Mouse (Mus musculus) lung, postnatal 0 days (tissue): Measurements from ENCODE around the gene St7l. TPM values are rescaled to one million over a fixed set of nuclear protein-coding genes. Genes with fewer than 3 reads are reported as not detected.

ENCODE experiments used
- ATAC-seq: fragments of 200-750 bp; cut with Nextera tagmentation; 2 replicates; pipeline ENCODE4 v1.8.0; 2017; ENCODE audit warnings: moderate library complexity
- DNase-seq: peaks from one replicate; pipeline ENCODE4 v3.0.0-alpha.2; 2016; ENCODE audit warnings: low spot score
- H3K27ac ChIP-seq: fragments of 300-500 bp; sonication (generic); 2 replicates; pipeline ENCODE4 v1.5.1; 2014; ENCODE audit warnings: antibody characterized with exemption, mild to moderate bottlenecking, low read length, mixed read lengths
- H3K27me3 ChIP-seq: fragments of 300-500 bp; sonication (generic); replicated peaks from 2 replicates; pipeline ENCODE4 v1.6.1; 2014; ENCODE audit warnings: low read length, mixed read lengths; ENCODE audit not compliant: insufficient read depth
- H3K36me3 ChIP-seq: fragments of 300-500 bp; sonication (generic); 2 replicates; pipeline ENCODE4 v1.6.1; 2014; ENCODE audit warnings: low read length, mixed read lengths; ENCODE audit not compliant: insufficient read depth
- H3K4me1 ChIP-seq: fragments of 300-500 bp; sonication (generic); 2 replicates; pipeline ENCODE4 v1.6.1; 2014; ENCODE audit warnings: antibody characterized with exemption, low read depth, low read length, mixed read lengths; ENCODE audit not compliant: insufficient read depth
- H3K4me2 ChIP-seq: fragments of 300-500 bp; sonication (generic); replicated peaks from 2 replicates; pipeline ENCODE4 v1.6.1; 2014; ENCODE audit warnings: low read depth, mild to moderate bottlenecking, low read length, moderate library complexity, mixed read lengths
- H3K4me3 ChIP-seq: fragments of 300-500 bp; sonication (generic); 2 replicates; pipeline ENCODE4 v1.5.1; 2014; ENCODE audit warnings: low read depth, low read length
- H3K9ac ChIP-seq: fragments of 300-500 bp; sonication (generic); replicated peaks from 2 replicates; pipeline ENCODE4 v1.6.1; 2014; ENCODE audit warnings: low read depth, mild to moderate bottlenecking
- H3K9me3 ChIP-seq: fragments of 300-500 bp; sonication (generic); 2 replicates; pipeline ENCODE4 v1.6.1; 2016; ENCODE audit warnings: low read length, mixed read lengths
- CTCF ChIP-seq: IDR thresholded peaks from 2 replicates; pipeline ENCODE4 v1.5.1; 2016; ENCODE audit warnings: antibody characterized with exemption, mild to moderate bottlenecking
- EP300 ChIP-seq: IDR thresholded peaks from 2 replicates; pipeline ENCODE4 v1.6.1; 2016; ENCODE audit warnings: antibody characterized with exemption, mild to moderate bottlenecking, control low read depth
- WGBS: fragments of 180-500 bp; shearing (Covaris S2); extraction: QIAGEN DNeasy Blood & Tissue Kit; methylation state at CpG from one replicate; pipeline ENCODE4 v1.1.7; 2014; 5-methylcytosine and 5-hydroxymethylcytosine counted together
- polyA plus RNA-seq: library from polyadenylated mRNA; unstranded; fragments of >200 nt; fragmentation: Nextera tagmentation; extraction: Ambion mirVana; gene quantifications from 2 replicates; pipeline ENCODE4 v1.2.1, GENCODE M21; 2015

The St7l gene
- polyA plus RNA-seq, 1 experiment from 2014 or later, result 28.4 TPM

GRCm38 (mm10) chr3:104954551-104954950 lies 90.7 kb downstream of the St7l start:
- TF ChIP-seq EP300 (no peak), CTCF (no peak)
- 96% methylated on average over 15 of the region's 15 CpGs for WGBS
- Histone ChIP-seq H3K9me3 (no peaks in the 10 kb centered on the region), H3K4me2 (no peak overlapping the region), H3K36me3 (peaks cover 7% of the 10 kb centered on the region; the same call in 1 of the 2 replicates), H3K27ac (no peak overlapping the region), H3K4me3 (no peak overlapping the region), H3K9ac (no peak overlapping the region), H3K4me1 (no peaks in the 10 kb centered on the region), H3K27me3 (no peaks in the 10 kb centered on the region)
- no peak for ATAC-seq
- no peak for DNase-seq

DNA sequence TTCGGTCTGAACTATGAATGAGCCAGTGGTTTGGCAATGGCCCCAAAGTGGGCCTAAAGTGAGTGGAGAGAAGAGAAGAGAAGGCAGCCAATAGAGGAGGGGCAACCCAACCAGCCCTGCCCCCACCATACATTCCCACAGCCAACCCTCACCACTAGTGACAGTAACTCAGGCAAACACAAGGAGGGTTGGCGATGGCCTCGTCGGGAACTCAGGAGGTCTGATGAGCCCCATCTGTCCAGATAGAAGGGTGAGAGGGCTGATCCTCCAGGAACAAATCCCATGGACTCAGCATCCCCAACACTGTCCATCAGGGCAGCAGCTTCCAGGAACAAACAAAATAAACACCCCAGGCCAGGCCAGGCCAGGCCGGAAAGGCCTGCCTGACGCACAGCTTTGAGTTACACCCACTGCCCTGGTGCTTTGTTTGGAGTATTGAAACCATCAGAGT lies 92.4 kb downstream of the St7l start:
- ATAC-seq (peak; percentile 91), DNase-seq (peak; percentile 77)
- no peaks in the 10 kb centered on the region for H3K9me3 ChIP-seq
- peaks cover 12% of the 10 kb centered on the region; the same call in 1 of the 2 replicates for H3K27me3 ChIP-seq
- no peak overlapping the region for H3K4me2 ChIP-seq
- WGBS, result 43% methylated on average over 6 of the region's 6 CpGs
- TF ChIP-seq CTCF, result no peak; the same call in 1 of the 2 replicates
- peak; percentile 84 for TF ChIP-seq EP300
- H3K9ac ChIP-seq, result no peak overlapping the region
- no peak overlapping the region for H3K4me3 ChIP-seq
- peak overlapping the region; percentile 69 for H3K27ac ChIP-seq
- H3K36me3 ChIP-seq, result peaks cover 3% of the 10 kb centered on the region; the same call in 1 of the 2 replicates
- no peaks in the 10 kb centered on the region for H3K4me1 ChIP-seq

GRCm38 (mm10) chr3:104960026-104961000 lies 96.5 kb downstream of the St7l start:
- Histone ChIP-seq H3K27ac (no peak overlapping the region), H3K9me3 (no peaks in the 10 kb centered on the region), H3K4me1 (no peaks in the 10 kb centered on the region), H3K4me3 (no peak overlapping the region), H3K9ac (no peak overlapping the region), H3K36me3 (no peaks in the 10 kb centered on the region), H3K27me3 (peaks cover 20% of the 10 kb centered on the region; the same call in 1 of the 2 replicates), H3K4me2 (peak overlapping the region; percentile 89; the same call in 1 of the 2 replicates)
- WGBS, result 26% methylated on average over 19 of the region's 19 CpGs
- no peak for DNase-seq
- ATAC-seq, result no peak
- no peak for TF ChIP-seq CTCF

GRCm38 (mm10) chr3:104961066-104962059 lies 97.6 kb downstream of the St7l start, which contains the start of gene Wnt2b:
TSS of gene Wnt2b (minus strand) at chr3:104961921.
- TF ChIP-seq EP300 (no peak), CTCF (no peak)
- Histone ChIP-seq H3K9ac (0 out of 2 replicates have a peak within 1 kb of the TSS, but pooled peaks have one; percentile 12), H3K27me3 (peaks cover 20% of the 10 kb centered on the region; the same call in 1 of the 2 replicates), H3K36me3 (no peaks in the 10 kb centered on the region), H3K4me1 (no peaks in the 10 kb centered on the region), H3K9me3 (no peaks in the 10 kb centered on the region), H3K4me3 (peak within 1 kb of the TSS; percentile 51), H3K4me2 (peak within 1 kb of the TSS; percentile 89), H3K27ac (no peak within 1 kb of the TSS)
- DNase-seq, result peak; percentile 49
- 4% methylated on average over 52 of the region's 87 CpGs for WGBS
- peak; percentile 80 for ATAC-seq

DNA sequence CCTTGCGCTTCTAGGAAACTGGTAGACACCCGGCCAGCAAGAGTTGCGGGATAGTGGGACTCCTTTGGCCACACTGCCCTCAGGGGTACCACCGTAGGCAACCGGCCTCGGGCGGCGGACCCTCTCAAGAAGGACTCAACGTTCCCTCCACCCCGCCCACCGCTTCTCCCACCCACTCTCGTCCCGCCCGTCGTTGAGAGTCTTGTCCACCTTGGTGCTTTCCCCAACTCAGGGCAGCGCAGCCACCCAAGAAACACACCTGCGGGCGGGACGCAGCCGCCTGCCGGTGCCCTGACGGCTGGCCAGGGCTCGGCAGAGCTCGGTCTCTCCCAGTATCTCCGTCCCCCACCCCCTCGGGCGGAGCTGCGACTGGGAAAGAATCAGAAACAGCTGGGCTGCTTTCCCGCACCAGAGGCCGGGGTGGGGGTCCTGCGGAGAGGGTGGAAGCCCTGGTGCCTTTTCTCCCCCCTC lies 98.4 kb downstream of the St7l start:
- peak; percentile 51 for ATAC-seq
- DNase-seq, result peak; percentile 54
- Histone ChIP-seq H3K9me3 (no peaks in the 10 kb centered on the region), H3K36me3 (no peaks in the 10 kb centered on the region), H3K4me1 (no peaks in the 10 kb centered on the region), H3K27ac (no peak overlapping the region), H3K4me2 (peak overlapping the region; percentile 89), H3K27me3 (peaks cover 20% of the 10 kb centered on the region; the same call in 1 of the 2 replicates), H3K9ac (no peak overlapping the region), H3K4me3 (peak overlapping the region; percentile 51)
- no peak for TF ChIP-seq EP300
- TF ChIP-seq CTCF, result peak; percentile 21; the same call in 1 of the 2 replicates
- 3% methylated on average over 26 of the region's 31 CpGs for WGBS
